Mouse (Mus musculus): ENCODE results near the gene Slc16a11. TPM values are rescaled to one million over a fixed set of nuclear protein-coding genes. Genes with fewer than 3 reads are reported as not detected.

Slc16a11 gene
- polyA plus RNA-seq, 1 experiment from 2014 or later = 0.18 TPM

- H3K36me3 ChIP-seq (ENCODE audit: control insufficient read depth, insufficient read depth, low read length) = 0 out of 2 replicates have a peak, but pooled peaks cover 3% of the 10 kb centered on the region
- H3K4me2 ChIP-seq (ENCODE audit: low read length) = peak overlapping the region; percentile 90
- H3K9ac ChIP-seq (ENCODE audit: low read length) = peak overlapping the region; percentile 74
- no peak for ATAC-seq (ENCODE audit: insufficient number of reproducible peaks, insufficient read depth, low FRiP score, low read depth)
- peaks cover 23% of the 10 kb centered on the region for H3K27me3 ChIP-seq (ENCODE audit: control insufficient read depth, insufficient read depth, low read length)
- peaks cover 11 to 17% of the 10 kb centered on the region in 2 experiments for H3K4me1 ChIP-seq (ENCODE audit: control insufficient read depth in 2 of 2, insufficient read depth in 2 of 2, low read length in 2 of 2)
- H3K9me3 ChIP-seq (ENCODE audit: control insufficient read depth, low read length) = no peaks in the 10 kb centered on the region
- peak overlapping the region; percentile 46 to 63 for H3K4me3 ChIP-seq (ENCODE audit: control insufficient read depth in 1 of 2, insufficient read depth in 1 of 2, low read depth in 1 of 2, low read length in 2 of 2)
- 1% methylated on average over 24 of the region's 24 CpGs for WGBS
- H3K27ac ChIP-seq (replicated peaks in 1 of 2; ENCODE audit: control insufficient read depth in 1 of 2, insufficient read depth in 1 of 2, low read depth in 2 of 2, low read length in 2 of 2) = peak overlapping the region; percentile 66 to 81
These were observed 7.8 kb downstream of the Slc16a11 start for GRCm38 (mm10) chr11:70220323-70220722.

DNA sequence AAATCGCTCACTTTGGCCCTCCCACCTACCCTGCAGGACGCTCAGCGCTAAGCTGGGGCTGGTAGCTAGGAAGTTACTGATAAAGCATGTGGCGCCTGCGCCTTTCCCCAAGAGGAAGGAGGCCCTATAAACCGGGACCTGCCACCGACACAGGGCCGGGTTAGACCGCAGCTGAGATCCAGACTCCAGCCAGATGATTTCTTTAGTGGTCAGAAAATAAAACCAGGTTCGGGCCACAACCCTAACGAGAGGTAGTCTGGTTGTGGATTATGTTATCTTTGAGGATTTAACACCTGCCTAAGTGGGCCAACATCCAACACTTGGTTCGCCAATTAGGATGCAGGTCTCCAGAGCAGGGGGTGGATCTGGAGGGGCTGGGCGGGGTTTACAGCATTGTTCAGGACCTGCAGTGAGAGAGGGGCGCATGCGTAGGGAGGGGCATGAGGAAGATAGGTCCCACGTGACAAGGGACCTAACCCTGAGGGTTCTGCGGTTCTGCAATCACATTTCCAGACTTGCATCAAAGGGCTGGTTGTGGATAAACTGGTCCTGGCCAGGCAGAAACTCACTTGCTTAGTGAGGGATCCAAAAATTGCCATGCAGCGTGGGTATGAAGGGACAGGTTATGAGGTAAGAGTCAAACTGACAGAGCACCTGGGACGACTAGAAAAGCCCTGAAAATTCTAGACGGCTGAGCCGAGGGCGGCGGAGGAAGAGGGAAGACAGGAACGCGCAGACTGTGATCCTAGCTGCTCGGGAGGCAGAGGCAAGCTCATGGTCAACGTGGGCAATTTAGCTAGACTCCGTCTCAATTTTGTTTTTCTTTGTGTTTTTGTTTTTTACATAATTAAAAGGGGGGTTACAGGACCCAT, 8.4 kb downstream of the Slc16a11 start, which contains the start of gene Slc16a13:
Gene Slc16a13, minus strand, starts transcription at position 334 of the 872 bp plus-strand sequence.
- peaks cover 13 to 19% of the 10 kb centered on the region in 2 experiments for H3K4me1 ChIP-seq (ENCODE audit: control insufficient read depth in 2 of 2, insufficient read depth in 2 of 2, low read length in 2 of 2)
- H3K36me3 ChIP-seq (ENCODE audit: control insufficient read depth, insufficient read depth, low read length) = 0 out of 2 replicates have a peak, but pooled peaks cover 3% of the 10 kb centered on the region
- ATAC-seq (ENCODE audit: insufficient number of reproducible peaks, insufficient read depth, low FRiP score, low read depth) = peak; percentile 88
- peak within 1 kb of the TSS; percentile 46 to 63 for H3K4me3 ChIP-seq (ENCODE audit: control insufficient read depth in 1 of 2, insufficient read depth in 1 of 2, low read depth in 1 of 2, low read length in 2 of 2)
- peaks cover 23% of the 10 kb centered on the region for H3K27me3 ChIP-seq (ENCODE audit: control insufficient read depth, insufficient read depth, low read length)
- H3K9ac ChIP-seq (ENCODE audit: low read length) = peak within 1 kb of the TSS; percentile 74
- peak within 1 kb of the TSS; percentile 81 to 88 for H3K27ac ChIP-seq (replicated peaks in 1 of 2; ENCODE audit: control insufficient read depth in 1 of 2, insufficient read depth in 1 of 2, low read depth in 2 of 2, low read length in 2 of 2)
- peak within 1 kb of the TSS; percentile 90 for H3K4me2 ChIP-seq (ENCODE audit: low read length)
- H3K9me3 ChIP-seq (ENCODE audit: control insufficient read depth, low read length) = no peaks in the 10 kb centered on the region
- WGBS = under 1% methylated on average over 28 of the region's 28 CpGs

- Histone ChIP-seq H3K4me2 (ENCODE audit: low read length) (peak overlapping the region; percentile 90), H3K27me3 (ENCODE audit: control insufficient read depth, insufficient read depth, low read length) (peaks cover 23% of the 10 kb centered on the region), H3K27ac (replicated peaks in 1 of 2; ENCODE audit: control insufficient read depth in 1 of 2, insufficient read depth in 1 of 2, low read depth in 2 of 2, low read length in 2 of 2) (peak overlapping the region; percentile 81 to 88), H3K36me3 (ENCODE audit: control insufficient read depth, insufficient read depth, low read length) (peaks cover 5% of the 10 kb centered on the region; the same call in 1 of the 2 replicates), H3K4me1 (ENCODE audit: control insufficient read depth in 2 of 2, insufficient read depth in 2 of 2, low read length in 2 of 2) (peaks cover 18 to 26% of the 10 kb centered on the region in 2 experiments), H3K4me3 (ENCODE audit: control insufficient read depth in 1 of 2, insufficient read depth in 1 of 2, low read depth in 1 of 2, low read length in 2 of 2) (peak overlapping the region; percentile 46 to 63), H3K9ac (ENCODE audit: low read length) (peak overlapping the region; percentile 74), H3K9me3 (ENCODE audit: control insufficient read depth, low read length) (no peaks in the 10 kb centered on the region)
- 12% methylated on average over 14 of the region's 14 CpGs for WGBS
- no peak for ATAC-seq (ENCODE audit: insufficient number of reproducible peaks, insufficient read depth, low FRiP score, low read depth)
These were observed 9.3 kb downstream of the Slc16a11 start for GRCm38 (mm10) chr11:70221603-70222500.

DNA sequence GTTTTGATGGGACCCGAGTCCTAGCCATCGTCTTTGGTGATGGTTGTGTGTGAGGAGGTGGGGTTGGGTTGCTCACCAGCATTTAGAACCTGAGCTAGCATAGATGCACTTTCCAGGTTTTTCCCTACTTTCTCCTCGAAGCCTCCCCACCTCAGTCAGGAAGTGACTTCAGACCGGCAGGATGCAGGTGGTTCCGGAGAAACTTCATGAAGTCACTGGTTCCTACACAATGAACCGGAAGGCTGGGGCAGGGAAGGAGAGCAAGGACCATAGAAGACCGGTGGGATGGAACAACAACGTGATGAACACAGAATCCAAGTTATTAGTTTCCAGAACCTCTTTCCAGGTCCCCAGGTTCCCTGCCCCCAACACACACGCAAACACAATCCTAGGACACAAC, 11.2 kb downstream of the Slc16a11 start:
- Histone ChIP-seq H3K27ac (replicated peaks in 1 of 2; ENCODE audit: control insufficient read depth in 1 of 2, insufficient read depth in 1 of 2, low read depth in 2 of 2, low read length in 2 of 2) (peak overlapping the region; percentile 69 to 72), H3K36me3 (ENCODE audit: control insufficient read depth, insufficient read depth, low read length) (peaks cover 8% of the 10 kb centered on the region; the same call in 1 of the 2 replicates), H3K4me1 (ENCODE audit: control insufficient read depth in 2 of 2, insufficient read depth in 2 of 2, low read length in 2 of 2) (peaks cover 23 to 29% of the 10 kb centered on the region in 2 experiments), H3K4me2 (ENCODE audit: low read length) (peak overlapping the region; percentile 53; the same call in 1 of the 2 replicates), H3K27me3 (ENCODE audit: control insufficient read depth, insufficient read depth, low read length) (peaks cover 34% of the 10 kb centered on the region), H3K4me3 (ENCODE audit: control insufficient read depth in 1 of 2, insufficient read depth in 1 of 2, low read depth in 1 of 2, low read length in 2 of 2) (no peak overlapping the region), H3K9me3 (ENCODE audit: control insufficient read depth, low read length) (no peaks in the 10 kb centered on the region), H3K9ac (ENCODE audit: low read length) (no peak overlapping the region)
- 64% methylated on average over 9 of the region's 9 CpGs for WGBS
- ATAC-seq (ENCODE audit: insufficient number of reproducible peaks, insufficient read depth, low FRiP score, low read depth) = no peak

- Histone ChIP-seq H3K4me1 (ENCODE audit: control insufficient read depth in 2 of 2, insufficient read depth in 2 of 2, low read length in 2 of 2) (peaks cover 22 to 36% of the 10 kb centered on the region in 2 experiments), H3K36me3 (ENCODE audit: control insufficient read depth, insufficient read depth, low read length) (peaks cover 8% of the 10 kb centered on the region; the same call in 1 of the 2 replicates), H3K9ac (ENCODE audit: low read length) (peak overlapping the region; percentile 72), H3K4me3 (ENCODE audit: control insufficient read depth in 1 of 2, insufficient read depth in 1 of 2, low read depth in 1 of 2, low read length in 2 of 2) (peak overlapping the region; percentile 20 to 45), H3K4me2 (ENCODE audit: low read length) (peak overlapping the region; percentile 53), H3K9me3 (ENCODE audit: control insufficient read depth, low read length) (no peaks in the 10 kb centered on the region), H3K27ac (replicated peaks in 1 of 2; ENCODE audit: control insufficient read depth in 1 of 2, insufficient read depth in 1 of 2, low read depth in 2 of 2, low read length in 2 of 2) (peak overlapping the region; percentile 22 to 55), H3K27me3 (ENCODE audit: control insufficient read depth, insufficient read depth, low read length) (peaks cover 49% of the 10 kb centered on the region)
- no peak for ATAC-seq (ENCODE audit: insufficient number of reproducible peaks, insufficient read depth, low FRiP score, low read depth)
- 17% methylated on average over 27 of the region's 27 CpGs for WGBS
These were observed 13.4 kb downstream of the Slc16a11 start for GRCm38 (mm10) chr11:70225798-70226601.

DNA sequence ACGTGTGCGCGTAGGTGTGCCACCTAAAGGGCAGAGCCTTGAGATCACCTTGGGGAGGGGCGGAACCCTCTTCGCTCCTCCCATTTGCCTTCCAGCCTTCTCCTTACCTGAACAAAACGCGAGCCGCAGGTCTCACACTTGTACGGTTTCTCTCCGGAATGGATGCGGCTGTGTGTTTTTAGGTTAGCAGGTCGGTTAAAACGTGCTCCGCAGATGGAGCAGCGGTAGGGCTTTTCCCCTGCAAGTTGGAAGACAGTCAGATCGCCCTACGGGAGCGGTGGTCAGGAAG, 14.0 kb downstream of the Slc16a11 start:
- Histone ChIP-seq H3K27me3 (ENCODE audit: control insufficient read depth, insufficient read depth, low read length) (peaks cover 49% of the 10 kb centered on the region), H3K36me3 (ENCODE audit: control insufficient read depth, insufficient read depth, low read length) (peaks cover 8% of the 10 kb centered on the region; the same call in 1 of the 2 replicates), H3K4me2 (ENCODE audit: low read length) (peak overlapping the region; percentile 53), H3K9me3 (ENCODE audit: control insufficient read depth, low read length) (no peaks in the 10 kb centered on the region), H3K4me3 (ENCODE audit: control insufficient read depth in 1 of 2, insufficient read depth in 1 of 2, low read depth in 1 of 2, low read length in 2 of 2) (peak overlapping the region; percentile 20 to 45), H3K27ac (replicated peaks in 1 of 2; ENCODE audit: control insufficient read depth in 1 of 2, insufficient read depth in 1 of 2, low read depth in 2 of 2, low read length in 2 of 2) (peak overlapping the region in 1 of 2 experiments; percentile 55; a peak in 1 of 4 replicates), H3K4me1 (ENCODE audit: control insufficient read depth in 2 of 2, insufficient read depth in 2 of 2, low read length in 2 of 2) (peaks cover 22 to 36% of the 10 kb centered on the region in 2 experiments), H3K9ac (ENCODE audit: low read length) (peak overlapping the region; percentile 72)
- no peak for ATAC-seq (ENCODE audit: insufficient number of reproducible peaks, insufficient read depth, low FRiP score, low read depth)
- 8% methylated on average over 18 of the region's 18 CpGs for WGBS
